Mouse (Mus musculus) adrenal gland, postnatal 25 days (tissue): ENCODE data around the gene Kcnk4. TPM values are rescaled to one million over a fixed set of nuclear protein-coding genes. Genes with fewer than 3 reads are reported as not detected.
"Not testable (repeated sequence)": the region's sequence is repeated elsewhere in the genome, so short reads cannot be mapped to it uniquely, and the experiment has no call there.

Source experiments
- DNase-seq: peaks from one replicate; pipeline ENCODE4 v3.0.0; 2021; ENCODE audit warnings: mixed read lengths
- total RNA-seq: library from RNA; stranded (reverse); gene quantifications from 2 replicates; pipeline ENCODE4 v1.2.3, GENCODE M21; 2021

Gene Kcnk4
- total RNA-seq, 1 experiment from 2014 or later: 0.12 TPM

GRCm38 (mm10) chr19:6916496-6916895 lies 17.8 kb downstream of the Kcnk4 start:
- DNase-seq: no peak

GRCm38 (mm10) chr19:6915276-6915675 lies 19.0 kb downstream of the Kcnk4 start:
- no peak for DNase-seq

- no peak for DNase-seq
Measured at GRCm38 (mm10) chr19:6914540-6914939, 19.8 kb downstream of the Kcnk4 start.

GRCm38 (mm10) chr19:6913991-6914390 lies 20.3 kb downstream of the Kcnk4 start:
- DNase-seq: no peak

- no peak for DNase-seq
Measured at GRCm38 (mm10) chr19:6913036-6913435, 21.3 kb downstream of the Kcnk4 start.

GRCm38 (mm10) chr19:6912205-6912970 lies 21.9 kb downstream of the Kcnk4 start:
- no peak for DNase-seq

- DNase-seq: no peak
Measured at GRCm38 (mm10) chr19:6911101-6912074, 22.9 kb downstream of the Kcnk4 start.

GRCm38 (mm10) chr19:6910306-6910705 lies 24.0 kb downstream of the Kcnk4 start:
- DNase-seq: not testable (repeated sequence)

GRCm38 (mm10) chr19:6909507-6910289 lies 24.6 kb downstream of the Kcnk4 start, which contains the start of the genes Trmt112 and Prdx5:
Gene Trmt112, plus strand, starts transcription at chr19:6909698.
Gene Prdx5, minus strand, starts transcription at chr19:6910106.
- DNase-seq: peak; percentile 91

GRCm38 (mm10) chr19:6909021-6909420 lies 25.3 kb downstream of the Kcnk4 start:
- DNase-seq: no peak

- DNase-seq: no peak
Measured at GRCm38 (mm10) chr19:6907811-6908540, 26.3 kb downstream of the Kcnk4 start.

GRCm38 (mm10) chr19:6907094-6907493 lies 27.2 kb downstream of the Kcnk4 start:
- DNase-seq: no peak

GRCm38 (mm10) chr19:6906199-6906598 lies 28.1 kb downstream of the Kcnk4 start:
- no peak for DNase-seq

- no peak for DNase-seq
Measured at GRCm38 (mm10) chr19:6905498-6906159, 28.7 kb downstream of the Kcnk4 start.

- no peak for DNase-seq
Measured at GRCm38 (mm10) chr19:6904846-6905245, 29.5 kb downstream of the Kcnk4 start.

- no peak for DNase-seq
Measured at GRCm38 (mm10) chr19:6903031-6903430, 31.3 kb downstream of the Kcnk4 start.

- DNase-seq: no peak
Measured at GRCm38 (mm10) chr19:6899641-6900040, 34.7 kb downstream of the Kcnk4 start.

GRCm38 (mm10) chr19:6895608-6896305 lies 38.6 kb downstream of the Kcnk4 start:
- DNase-seq: not testable (repeated sequence)

- DNase-seq: no peak
Measured at GRCm38 (mm10) chr19:6893731-6894451, 40.4 kb downstream of the Kcnk4 start.
